Mouse (Mus musculus) spleen, postnatal 14 days (tissue): Measurements from ENCODE around the gene 9330161L09Rik.
A peak's percentile ranks its signal among the peaks of the same experiment; 100 is the strongest.

Source experiments
- DNase-seq, 2 experiments: peaks; one replicate each; pipeline ENCODE4 v3.0.0; 2021 to 2022; ENCODE audit warnings: low spot score in 2 of 2

9330161L09Rik gene

GRCm38 (mm10) chr12:103389348-103389727 is 18.3 kb downstream of the 9330161L09Rik start:
- no peak for DNase-seq

- DNase-seq = peak; percentile 90 to 94
These were observed 18.9 kb downstream of the 9330161L09Rik start, which contains the start of gene Otub2 for GRCm38 (mm10) chr12:103388505-103389347. Gene Otub2, plus strand, starts transcription at chr12:103388682.

- DNase-seq = no peak
These were observed 27.4 kb downstream of the 9330161L09Rik start for GRCm38 (mm10) chr12:103380226-103380625.

- DNase-seq = no peak
These were observed 30.8 kb downstream of the 9330161L09Rik start for GRCm38 (mm10) chr12:103376774-103377173.

- DNase-seq = no peak
These were observed 31.5 kb downstream of the 9330161L09Rik start for GRCm38 (mm10) chr12:103376124-103376523.

- DNase-seq = no peak
These were observed 33.9 kb downstream of the 9330161L09Rik start for GRCm38 (mm10) chr12:103373530-103374236.

GRCm38 (mm10) chr12:103371711-103372110 is 35.9 kb downstream of the 9330161L09Rik start:
- peak; percentile 32 to 59 for DNase-seq

GRCm38 (mm10) chr12:103370861-103371260 is 36.8 kb downstream of the 9330161L09Rik start:
- no peak for DNase-seq

- no peak for DNase-seq
These were observed 38.8 kb downstream of the 9330161L09Rik start for GRCm38 (mm10) chr12:103368777-103369176.

GRCm38 (mm10) chr12:103368326-103368669 is 39.3 kb downstream of the 9330161L09Rik start:
- DNase-seq = no peak

- DNase-seq = peak; percentile 44 to 69
These were observed 39.8 kb downstream of the 9330161L09Rik start for GRCm38 (mm10) chr12:103367620-103368325.

- no peak for DNase-seq
These were observed 40.4 kb downstream of the 9330161L09Rik start for GRCm38 (mm10) chr12:103367171-103367570.

GRCm38 (mm10) chr12:103362336-103362735 is 45.3 kb downstream of the 9330161L09Rik start:
- no peak for DNase-seq

GRCm38 (mm10) chr12:103361539-103362307 is 45.9 kb downstream of the 9330161L09Rik start:
- DNase-seq = no peak

- DNase-seq = no peak
These were observed 46.8 kb downstream of the 9330161L09Rik start for GRCm38 (mm10) chr12:103360812-103361211.

- no peak for DNase-seq
These were observed 48.4 kb downstream of the 9330161L09Rik start for GRCm38 (mm10) chr12:103358951-103359801.

- DNase-seq = no peak
These were observed 49.4 kb downstream of the 9330161L09Rik start for GRCm38 (mm10) chr12:103358216-103358615.
